Mouse (Mus musculus) hindlimb bud, embryonic 11.5 days (tissue): ENCODE results near the gene Ttc32.
A peak's percentile ranks its signal among the peaks of the same experiment; 100 is the strongest.
"Not testable (repeated sequence)": the region's sequence is repeated elsewhere in the genome, so short reads cannot be mapped to it uniquely, and the experiment has no call there.

Experiments
- DNase-seq: peaks from one replicate; pipeline ENCODE4 v3.0.0-alpha.2; 2012; ENCODE audit warnings: low read depth, low spot score; ENCODE audit errors: extremely low spot score

Ttc32 gene

DNA sequence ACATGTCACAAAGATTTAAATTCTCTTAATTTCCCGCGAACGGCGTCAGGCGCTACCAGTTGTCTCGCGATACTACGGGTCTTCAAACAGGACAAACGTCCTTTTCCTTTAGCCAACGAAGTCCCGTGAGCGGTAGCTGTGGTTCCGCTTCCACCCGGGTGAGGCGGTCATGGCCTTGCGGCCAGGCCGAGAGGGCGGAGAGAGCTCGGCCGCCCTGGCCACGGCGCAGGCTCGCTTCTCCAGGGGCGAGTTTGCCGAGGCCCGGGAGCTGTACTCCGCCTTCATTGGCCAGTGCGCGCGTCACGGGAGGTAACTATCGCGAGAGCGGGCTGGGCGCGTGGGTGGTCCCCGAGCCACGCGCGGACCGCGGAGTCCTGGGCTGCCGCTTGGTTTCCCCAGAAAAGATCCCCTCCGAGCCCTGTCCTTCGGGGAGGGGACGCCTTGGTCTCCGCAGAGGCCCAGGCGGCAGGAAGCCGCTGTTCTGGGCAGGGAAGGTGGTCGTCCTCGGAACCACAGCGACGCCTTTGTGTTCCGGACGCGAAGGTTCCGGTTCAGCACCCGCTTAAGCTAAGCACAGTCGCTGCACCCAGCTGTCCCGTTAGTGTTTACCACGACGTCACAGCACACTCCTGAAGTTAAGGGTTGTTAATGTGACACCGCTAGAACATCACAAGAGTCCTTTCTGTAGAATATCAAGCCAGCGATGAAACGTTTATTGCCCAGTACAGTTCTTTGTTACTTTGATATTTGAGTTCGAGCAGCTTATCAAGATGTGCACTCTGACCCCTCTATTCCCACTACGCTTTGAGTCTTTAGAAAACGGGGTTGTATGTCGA lies at the start of gene Ttc32:
Ttc32 (plus strand) TSS at position 110 of the 836 bp plus-strand sequence.
- DNase-seq, result peak; percentile 93

DNA sequence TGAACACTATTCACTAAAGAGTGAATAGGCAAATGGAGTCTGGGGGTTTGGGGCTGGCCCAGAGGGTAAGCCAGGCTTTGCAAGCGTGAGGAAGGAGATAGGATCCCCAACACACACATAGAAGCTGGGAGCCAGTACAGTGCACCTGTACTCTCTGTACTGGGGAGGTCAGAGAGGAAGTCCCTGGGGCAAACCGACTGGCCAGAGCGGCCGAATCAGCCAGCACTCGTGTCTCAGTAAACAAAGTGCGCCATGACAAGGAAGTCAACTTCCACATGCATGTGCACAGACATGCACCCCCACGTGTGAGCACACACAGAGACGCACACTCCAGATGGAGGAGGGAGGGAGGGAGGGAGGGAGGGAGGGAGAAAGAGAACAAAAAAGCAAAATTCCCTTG lies 36.6 kb upstream of the Ttc32 start:
- DNase-seq, result no peak

DNA sequence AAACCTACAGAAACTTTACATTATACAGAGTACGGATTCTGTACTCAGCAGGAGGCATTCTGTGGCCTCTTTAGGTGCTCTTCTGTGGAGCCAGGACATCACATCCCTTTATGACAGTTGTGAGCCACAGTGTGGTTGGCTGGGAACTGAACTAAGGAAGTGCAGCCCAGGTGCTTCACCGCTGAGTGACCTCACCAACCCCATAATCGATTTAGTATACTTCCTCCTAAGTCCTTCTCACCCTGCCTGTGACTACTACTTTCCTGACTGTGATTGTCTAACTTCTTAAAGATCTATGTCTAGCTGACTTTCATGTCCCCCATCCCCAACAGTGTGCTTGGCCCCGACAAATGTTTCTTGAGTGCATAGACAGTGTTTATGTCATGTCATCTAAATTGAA lies 31.5 kb upstream of the Ttc32 start:
- no peak for DNase-seq

DNA sequence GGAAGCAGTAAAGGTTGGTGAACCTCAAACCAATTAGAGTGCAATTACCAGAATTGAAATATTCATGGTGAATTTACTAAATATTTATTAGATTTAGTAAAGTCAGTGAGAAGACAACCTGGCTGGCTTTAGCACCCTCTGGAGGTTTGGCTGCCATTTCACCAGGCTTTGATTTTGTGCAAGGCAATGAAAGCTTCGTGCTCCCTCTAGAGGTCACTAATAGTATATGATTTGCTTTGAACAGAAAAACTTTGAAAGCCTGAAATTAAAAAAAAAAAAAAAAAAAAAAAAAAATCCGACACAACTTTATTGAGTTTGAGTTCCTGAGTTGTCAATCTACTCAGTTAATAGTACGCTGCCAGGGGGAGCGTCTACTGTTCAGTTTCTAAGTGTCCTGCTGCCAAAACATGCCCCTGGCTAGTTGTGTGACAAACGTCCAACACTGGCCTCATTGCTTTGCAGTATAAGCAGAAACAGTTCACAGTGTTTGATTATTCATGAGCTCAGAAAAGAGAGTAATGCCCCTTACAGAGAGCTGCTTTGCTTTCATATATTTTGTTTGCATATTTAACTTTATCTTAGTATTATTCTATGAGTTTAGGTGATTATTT lies 27.7 kb upstream of the Ttc32 start:
- peak; percentile 71 for DNase-seq

DNA sequence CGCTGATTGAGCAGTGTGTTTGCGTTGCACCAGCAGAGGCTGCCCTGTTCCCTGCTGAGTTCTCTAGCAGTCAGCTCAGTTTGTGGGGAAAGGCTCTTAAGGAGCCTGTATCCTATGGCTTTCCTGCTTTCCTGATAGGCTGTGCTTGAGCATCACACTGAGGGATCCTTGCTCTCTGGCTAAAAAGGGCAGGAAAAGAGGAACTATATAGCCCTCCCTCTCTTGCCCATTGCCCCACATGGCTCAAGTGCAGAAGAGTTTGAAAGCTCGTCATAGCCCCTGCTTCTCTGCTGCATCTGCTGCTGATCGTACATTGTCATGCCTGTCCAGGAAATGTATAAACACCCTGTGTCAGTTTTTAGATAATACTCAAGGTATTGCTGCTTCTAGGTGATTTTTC lies 22.7 kb upstream of the Ttc32 start:
- no peak for DNase-seq

DNA sequence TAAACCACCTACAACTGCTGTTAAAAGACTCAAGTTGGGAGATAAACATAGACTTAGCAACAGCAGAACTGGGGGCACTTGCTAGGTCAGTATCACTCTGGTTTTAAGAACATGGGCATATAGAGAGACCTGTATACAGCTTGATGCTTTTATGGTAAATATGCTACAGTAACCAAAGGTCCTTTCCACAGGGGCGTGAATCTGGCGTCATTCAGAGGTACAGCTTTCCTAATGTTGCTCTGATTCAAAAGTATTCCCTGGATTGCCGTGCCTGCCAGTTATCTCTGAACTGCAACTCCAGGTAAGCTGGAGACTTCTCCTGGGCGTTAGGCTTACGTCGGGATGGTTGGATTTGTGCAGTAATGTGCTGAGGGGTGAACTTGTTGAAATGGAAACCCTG lies 22.0 kb upstream of the Ttc32 start:
- no peak for DNase-seq

DNA sequence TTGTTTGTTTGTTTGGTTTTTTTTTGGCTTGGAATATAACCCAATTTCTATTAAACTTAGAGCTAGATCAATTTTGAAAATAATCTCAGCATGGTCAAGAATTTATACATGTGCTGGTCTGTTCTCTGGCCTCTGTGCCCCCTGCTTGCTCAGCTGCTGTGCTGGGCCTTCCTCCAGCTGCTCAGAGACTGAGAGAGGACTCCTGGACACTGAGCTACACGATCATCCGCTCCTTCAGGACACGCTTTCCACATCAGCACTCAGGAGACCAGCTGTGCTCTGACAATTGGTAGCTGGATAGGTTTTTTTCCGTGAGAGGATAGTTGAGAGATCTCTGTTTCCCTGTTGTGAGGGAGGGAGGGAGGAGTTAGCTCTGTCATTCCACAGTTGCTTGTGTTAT lies 19.5 kb upstream of the Ttc32 start:
- no peak for DNase-seq

DNA sequence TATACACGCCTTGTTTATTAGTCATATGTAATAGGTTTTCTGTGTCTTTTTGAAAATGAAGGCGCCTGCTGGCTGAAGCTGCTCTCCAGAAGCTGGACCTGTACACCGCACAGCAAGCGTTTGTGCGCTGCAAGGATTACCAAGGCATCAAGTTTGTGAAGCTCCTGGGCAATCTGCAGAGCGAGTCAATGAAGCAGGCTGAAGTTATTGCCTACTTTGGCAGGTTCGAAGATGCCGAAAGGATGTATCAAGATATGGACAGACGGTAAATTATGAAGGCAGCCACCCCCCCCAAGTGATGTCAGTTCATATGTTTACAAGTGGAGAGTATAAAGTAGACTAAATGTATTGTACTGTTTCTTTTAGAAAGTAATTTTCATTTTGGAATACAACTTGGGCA lies 13.4 kb upstream of the Ttc32 start:
- no peak for DNase-seq

DNA sequence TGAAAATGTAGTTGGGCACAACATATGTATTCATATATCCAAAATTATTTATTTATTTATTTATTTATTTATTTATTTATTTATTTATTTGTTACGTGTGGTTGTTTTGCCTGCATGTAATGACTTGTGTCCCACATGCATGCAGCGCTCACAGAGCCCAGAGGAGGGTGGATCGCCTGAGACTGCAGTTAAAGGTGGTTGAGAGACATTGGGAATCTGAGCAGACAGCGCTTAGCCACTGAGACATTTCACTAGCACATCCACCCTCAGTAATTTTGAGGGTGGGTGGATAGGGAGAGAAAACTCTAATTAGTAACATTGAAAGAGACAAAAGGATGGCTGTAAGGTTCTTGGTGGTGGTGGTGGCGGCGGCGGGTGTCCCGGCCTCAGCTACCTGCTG lies 9.4 kb upstream of the Ttc32 start:
- no peak for DNase-seq

DNA sequence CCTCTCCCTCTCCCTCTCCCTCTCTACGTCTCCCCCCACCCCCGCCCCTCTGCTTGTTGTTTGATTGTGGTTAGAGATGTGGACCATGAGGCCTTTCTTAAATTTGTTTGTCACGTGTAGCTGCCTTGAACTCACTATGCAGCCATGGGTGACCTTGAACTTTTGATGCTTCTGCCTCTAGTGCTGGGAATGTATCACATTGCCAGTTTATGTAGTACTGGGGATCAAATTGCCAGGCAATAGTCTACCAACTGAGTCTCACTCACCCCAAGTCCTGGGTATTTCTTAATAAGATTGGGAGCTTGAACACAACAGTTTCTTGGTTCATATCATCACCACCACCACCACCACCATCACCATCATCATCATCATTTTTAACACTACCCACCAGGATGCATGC lies 8.8 kb upstream of the Ttc32 start:
- DNase-seq, result no peak

DNA sequence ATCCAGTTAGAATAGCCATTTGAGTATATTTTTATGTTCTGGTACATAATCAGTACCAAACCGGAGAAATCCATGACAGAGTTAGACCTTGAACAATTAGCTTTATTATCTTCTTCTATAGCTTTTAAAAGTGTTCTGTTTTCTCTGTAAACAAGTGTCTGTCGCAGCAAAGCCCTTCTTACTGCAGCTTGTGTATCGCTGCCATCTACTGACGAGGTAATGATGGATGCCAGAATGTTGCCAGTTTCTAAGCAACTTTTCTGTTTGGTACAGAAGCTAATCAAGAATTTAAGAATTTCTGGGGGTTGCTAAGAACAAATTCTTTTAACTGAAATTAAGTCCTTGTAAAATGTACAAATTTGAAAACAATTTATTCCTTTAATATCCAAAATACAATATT lies 6.8 kb upstream of the Ttc32 start:
- no peak for DNase-seq

DNA sequence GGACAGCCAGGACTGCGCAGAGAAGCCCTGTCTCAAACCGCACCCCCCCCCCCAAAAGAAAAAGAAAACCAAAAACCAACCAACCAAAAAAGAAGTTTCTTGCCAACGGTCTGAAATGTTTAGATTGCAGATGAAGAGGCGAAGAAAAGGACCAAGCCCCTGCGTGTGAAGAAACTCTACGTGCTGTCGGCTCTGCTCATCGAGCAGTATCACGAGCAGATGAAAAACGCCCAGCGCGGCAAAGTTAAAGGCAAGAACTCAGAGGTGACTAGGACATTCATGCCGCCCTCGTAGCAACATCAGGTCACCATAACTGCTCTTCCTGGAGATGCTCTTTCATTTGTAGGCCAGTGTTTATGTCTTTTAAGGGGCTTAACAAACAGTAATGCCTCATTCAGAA lies 5.7 kb upstream of the Ttc32 start:
- no peak for DNase-seq

DNA sequence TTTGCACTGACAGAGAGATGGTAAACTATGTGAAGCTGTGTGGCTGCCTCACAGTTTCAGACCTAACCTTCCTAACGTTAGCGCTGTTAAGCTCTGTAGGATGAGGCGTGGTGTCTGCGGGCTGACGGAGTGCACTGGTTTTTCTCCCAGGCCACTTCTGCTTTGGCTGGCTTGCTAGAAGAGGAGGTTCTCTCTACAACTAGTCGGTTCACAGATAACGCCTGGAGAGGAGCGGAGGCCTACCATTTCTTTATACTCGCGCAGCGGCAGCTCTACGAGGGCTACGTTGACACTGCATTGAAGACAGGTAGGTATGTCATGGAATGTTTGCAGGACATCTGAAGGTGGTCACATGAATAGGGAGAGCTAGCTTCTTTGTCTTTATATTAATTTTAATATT lies 5.1 kb upstream of the Ttc32 start:
- no peak for DNase-seq

DNA sequence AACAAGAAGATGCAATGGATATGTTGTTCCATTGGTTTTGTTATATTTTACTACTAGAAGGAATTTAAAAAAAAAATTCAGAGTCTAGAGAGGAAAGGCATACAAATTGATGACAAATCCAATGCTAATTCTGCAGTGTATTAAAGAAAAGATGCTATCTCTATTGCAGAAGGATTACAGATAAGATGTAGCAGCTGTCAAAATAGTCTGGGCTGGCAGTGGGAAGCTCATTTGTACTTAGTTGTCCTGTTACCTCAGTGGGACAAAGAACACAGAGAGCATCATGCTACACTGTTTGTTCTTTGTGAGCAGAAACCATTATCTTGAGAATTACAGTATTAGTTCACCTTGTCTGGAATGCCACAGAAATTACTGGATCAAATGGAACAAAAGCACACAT lies 3.0 kb upstream of the Ttc32 start:
- DNase-seq, result no peak

DNA sequence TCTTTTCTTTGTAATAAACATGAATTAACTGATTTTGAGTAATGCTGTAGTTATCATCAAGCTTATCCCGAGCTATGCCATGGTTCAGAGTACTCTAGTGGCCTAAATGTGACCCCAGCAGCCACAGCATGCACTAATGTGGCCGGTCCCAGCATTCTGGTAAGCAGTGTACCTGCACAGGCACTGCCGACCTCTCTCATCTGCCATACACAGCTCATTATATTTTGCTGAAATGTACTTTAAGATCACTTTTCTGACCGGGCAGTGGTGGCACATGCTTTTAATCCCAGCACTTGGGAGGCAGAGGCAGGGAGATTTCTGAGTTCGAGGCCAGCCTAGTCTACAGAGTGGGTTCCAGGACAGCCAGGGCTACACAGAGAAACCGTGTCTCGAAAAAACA lies 981 bp upstream of the Ttc32 start:
- not testable (repeated sequence) for DNase-seq

DNA sequence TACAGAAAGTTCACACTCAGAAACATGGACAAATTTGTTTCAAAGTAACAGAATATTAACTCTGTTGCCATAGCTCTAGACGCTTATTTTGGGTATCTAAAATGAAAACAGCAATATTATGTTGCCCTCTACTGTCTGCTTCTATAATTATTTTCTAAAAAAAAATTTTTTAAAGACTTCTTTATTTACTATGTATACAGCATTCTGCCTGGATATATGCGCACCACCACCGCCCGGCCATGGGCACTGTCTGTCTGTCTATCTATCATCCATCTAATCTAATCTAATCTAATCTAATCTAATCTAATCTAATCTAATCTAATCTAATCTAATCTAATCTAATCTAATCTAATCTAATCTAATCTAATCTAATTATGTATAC lies 300 bp upstream of the Ttc32 start:
- DNase-seq, result no peak

DNA sequence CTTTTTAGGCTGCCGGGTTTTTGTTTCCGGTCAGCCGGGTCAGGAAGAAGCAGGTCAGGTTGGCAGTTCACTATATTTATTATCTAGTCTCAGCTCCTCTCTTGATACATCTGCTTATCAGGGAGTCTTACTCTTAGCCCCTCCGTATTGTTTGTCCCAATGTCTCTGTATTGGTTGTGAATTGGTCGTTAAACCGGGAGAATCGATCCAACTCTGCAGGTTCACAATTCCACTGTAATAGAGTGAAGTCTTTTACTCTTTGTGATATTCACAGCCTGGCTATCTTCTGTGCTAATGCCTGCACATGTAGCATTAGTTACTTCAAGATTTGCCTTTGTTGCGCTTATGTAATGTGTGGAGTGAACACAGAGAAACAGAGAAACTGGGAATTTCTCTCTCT lies 1.4 kb downstream of the Ttc32 start:
- DNase-seq, result no peak

DNA sequence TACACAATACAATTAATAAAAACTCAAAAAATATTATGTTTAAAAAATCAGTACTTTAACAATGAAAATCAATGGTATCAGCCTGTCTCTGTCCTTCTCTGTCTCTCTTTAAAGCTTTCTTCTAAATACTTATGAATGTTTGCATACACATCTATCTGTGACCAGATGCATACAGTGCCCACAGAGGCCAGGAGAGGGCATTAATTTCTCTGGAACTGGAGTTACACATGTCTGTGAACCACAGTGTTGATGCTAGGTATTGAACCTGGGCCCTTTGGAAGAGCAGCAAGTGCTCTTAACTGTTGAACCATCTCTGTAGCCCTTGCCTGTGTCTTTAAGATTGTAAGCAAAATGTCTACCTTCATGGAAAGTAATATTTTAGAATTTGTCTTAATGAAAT lies 3.3 kb downstream of the Ttc32 start:
- no peak for DNase-seq

DNA sequence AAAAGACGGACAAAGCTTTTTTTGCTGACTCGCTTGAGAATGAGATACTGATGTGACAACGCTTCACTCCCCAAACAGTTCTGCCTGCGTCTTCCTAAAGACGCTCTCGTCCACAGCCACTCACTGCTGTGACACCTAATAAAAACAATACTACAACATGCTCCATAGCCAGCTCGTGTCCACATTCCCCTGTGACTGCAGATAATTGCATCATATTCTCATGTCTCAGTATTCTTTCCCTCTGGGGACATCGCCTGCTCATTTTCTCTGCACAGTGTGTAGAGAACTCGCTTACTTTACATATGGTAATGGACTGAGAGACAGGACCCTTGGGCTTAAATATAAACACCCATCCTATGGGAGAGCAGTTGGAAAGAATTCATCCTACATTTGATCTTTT lies 6.6 kb downstream of the Ttc32 start:
- no peak for DNase-seq

DNA sequence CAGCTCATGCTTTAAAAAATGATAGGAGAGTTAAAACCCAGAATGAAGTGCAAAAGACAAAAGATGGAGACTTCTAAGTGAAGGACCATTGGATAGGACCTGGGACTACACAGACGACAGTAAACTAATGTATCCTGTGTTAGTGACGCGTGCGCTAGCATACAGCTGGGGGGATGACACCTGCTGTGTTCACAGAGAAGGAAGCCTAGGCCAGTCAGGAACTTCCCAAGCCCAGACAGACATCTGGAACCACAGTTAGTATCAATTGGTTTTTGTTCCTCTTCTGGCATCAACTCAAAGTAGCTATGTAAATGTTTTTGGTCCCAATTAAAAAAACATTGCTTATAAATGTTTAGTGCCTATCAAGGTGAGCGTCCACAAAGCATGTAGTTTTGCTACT lies 10.4 kb downstream of the Ttc32 start:
- no peak for DNase-seq

DNA sequence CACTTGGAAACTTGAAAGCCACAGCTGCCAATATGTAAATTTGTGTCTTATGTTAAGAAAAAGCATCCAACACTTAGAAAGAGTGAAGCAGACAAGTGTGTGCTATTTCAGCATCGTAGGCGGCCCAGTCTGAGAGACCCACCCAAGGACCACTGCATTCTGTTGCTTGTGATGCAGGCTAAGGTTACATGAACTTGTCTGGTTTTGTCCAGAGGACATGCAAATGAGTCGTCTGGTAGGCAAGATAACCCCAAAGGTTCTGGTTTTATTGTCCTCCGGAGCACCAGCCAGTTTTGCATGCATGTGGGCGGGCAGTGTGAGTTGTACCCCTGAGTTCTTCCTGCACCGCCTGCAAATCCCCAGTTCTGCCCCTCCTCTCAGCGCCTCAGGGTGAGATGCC lies 10.9 kb downstream of the Ttc32 start:
- DNase-seq, result no peak

DNA sequence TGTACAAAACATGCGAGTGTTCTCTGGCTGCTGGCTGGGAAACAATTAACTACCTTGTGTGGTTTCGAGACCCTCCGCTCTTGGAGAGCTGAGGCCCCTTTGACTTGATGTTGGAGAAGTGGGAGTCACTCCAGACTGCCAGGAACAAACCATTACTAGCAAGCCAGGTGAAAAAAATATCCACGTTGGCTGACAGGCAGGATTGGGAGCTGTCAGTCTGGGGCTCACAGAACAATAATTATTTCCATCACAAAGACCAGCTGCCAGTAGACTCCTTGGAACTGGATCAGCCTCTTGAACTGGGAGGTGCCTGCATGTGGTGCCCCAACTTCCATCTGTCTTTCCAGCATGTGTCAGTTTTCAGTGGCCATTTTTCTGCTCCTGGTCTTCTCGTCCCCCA lies 12.5 kb downstream of the Ttc32 start:
- DNase-seq, result no peak

DNA sequence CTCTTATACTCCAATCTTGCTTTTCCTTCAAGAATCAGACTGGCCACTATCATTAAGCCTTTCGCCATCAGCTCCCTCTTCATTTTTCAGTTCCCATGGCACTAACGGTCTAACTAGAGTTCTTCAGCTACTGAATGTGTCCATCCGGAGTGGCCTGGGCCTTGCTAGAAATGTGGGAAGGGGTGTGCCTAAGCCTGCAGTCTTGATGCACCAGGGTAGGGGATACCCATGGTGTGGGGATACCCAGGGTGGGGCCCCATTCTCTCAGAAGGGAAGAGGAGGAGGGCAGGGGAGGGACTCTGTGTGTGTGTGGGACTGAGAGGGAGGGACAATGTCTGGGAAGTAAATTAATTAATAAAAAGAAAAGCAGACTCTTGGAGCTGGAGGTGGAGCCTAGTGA lies 13.0 kb downstream of the Ttc32 start:
- no peak for DNase-seq
